Mouse (Mus musculus) ES-CJ7 (cell line): ENCODE measurements at regions not wholly inside any gene's neighbourhood (a gene's known extent, or its start where the extent isn't known, plus 50 kb on each side); places are given as distances from the start of the nearest gene placed in this dataset.
A peak's percentile ranks its signal among the peaks of the same experiment; 100 is the strongest.

Experiments used
- DNase-seq: peaks from one replicate; pipeline ENCODE4 v3.0.0; 2011; ENCODE audit warnings: low read depth, low spot score

GRCm38 (mm10) chr5:104662091-104662490, 153.9 kb downstream of the BC005561 start:
- peak; percentile 81 for DNase-seq
